Mouse (Mus musculus) subcutaneous adipose tissue, adult 2 months (tissue): ENCODE measurements around the gene Srgap2. TPM values are rescaled to one million over a fixed set of nuclear protein-coding genes. Genes with fewer than 3 reads are reported as not detected.

Experiments
- polyA plus RNA-seq: library from polyadenylated mRNA; depleted of rRNA; stranded (reverse); fragments of >200 nt; gene quantifications from 2 replicates; pipeline ENCODE4 v1.2.3, GENCODE M21; 2012; ENCODE audit warnings: low replicate concordance; rRNA removed

The Srgap2 gene
- 25.5 and 31.3 TPM in 2 replicates for polyA plus RNA-seq

DNA sequence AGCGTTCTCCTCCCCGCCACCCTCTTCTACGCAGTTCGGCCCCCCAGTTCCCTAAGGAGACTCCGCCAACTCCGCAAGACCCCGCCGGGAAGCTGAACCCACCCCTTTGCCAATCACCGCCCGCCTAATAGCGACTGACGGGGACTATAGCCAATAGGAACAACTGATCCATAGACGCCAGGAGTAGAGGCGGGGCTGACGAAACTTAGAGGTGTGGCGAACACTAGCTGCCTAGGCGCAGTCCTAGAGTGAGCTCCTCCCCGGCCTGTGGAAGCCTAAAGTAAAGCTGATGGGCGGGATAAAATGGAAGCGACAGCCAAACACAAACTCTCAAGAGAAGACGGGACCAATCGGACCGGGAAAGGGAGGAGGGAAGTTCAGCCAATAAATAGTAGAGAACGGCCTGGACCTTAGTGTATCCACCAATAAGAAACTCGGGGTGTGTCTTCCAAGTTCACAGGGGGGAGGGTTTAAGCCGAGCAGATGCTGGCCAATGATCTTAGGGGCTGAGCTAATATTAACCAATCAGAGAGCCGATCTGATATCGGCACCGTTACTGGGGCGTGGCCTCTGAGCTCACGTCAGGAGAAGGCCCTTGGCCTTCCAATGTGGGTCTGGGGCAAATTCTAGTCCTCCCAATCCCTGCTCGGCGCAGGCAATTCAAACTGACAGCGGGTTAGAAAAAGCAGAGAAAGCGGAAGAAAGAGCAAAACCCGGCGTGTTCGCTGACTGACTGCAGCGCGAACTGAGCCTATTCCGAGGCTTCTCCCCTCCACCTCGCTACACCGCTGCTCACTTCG, at the start of gene Srgap2, which contains the start of gene Fam72a:
Gene Srgap2, minus strand, starts transcription at position 72 of the 800 bp plus-strand sequence.
Gene Fam72a, plus strand, starts transcription at position 623 of the 800 bp plus-strand sequence.

DNA sequence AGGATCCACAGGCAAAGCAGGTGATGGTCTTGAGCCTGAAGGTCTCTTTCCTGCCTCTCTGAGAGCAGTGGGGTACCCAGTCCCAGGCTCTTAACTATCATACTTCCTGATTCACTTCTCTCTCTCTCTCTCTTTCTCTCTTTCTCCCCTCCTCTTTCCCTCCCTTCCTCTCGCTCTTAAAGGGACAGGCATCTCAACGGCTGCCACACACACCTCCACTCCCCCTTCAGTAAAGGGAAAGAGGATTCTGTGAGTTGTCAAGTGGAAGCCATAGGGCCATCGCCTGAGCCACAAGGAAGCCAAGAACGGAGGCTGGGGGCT, 247.7 kb downstream of the Srgap2 start, which contains the start of gene Ikbke:
Gene Ikbke, minus strand, starts transcription at position 151 of the 321 bp plus-strand sequence.

DNA sequence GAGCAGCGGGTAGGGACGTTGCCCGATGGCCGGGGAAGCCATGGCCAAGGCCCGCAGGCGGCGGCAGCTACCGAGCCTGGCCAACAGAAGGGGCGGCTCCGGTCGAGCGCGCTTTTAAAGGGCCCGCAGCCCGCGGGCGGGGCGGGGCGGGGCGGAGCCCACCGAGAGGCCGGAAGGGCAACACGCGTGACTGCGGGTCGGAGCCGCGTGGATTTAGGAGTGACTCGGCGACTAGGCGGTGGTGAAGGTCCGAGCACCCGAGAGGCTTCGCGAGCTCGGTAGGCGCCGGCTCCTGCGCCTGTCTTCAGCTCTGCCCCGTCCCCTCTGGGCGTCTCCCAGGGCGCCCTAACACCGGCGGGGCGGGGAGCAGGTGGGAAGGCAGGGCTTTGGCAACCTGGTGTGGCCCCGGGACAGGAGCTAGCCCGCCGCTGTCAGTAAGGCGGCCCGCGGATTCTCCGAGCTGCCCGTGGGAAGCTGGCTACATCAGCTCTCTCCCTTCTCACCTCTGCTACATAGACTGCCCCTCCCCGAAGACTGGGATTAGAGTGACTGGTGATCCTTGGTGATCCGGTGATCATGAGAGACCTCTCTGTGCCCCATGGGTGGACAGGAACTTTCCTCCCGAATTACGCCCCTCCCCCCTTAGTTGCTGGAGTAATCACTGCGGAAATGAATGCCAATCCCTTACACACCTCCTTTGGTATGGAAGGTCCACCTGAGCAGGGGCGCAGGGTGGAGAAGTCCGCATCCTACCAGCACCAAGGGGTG, 281.9 kb downstream of the Srgap2 start, which contains the start of gene Rassf5:
Gene Rassf5, minus strand, starts transcription at position 170 of the 768 bp plus-strand sequence.

Other genes with a start within 250 kb of the Srgap2 start
- 18.2 and 33.1 TPM in 2 replicates for gene Ikbke, start 247.7 kb downstream of the Srgap2 start, polyA plus RNA-seq
- 0.39 and 0.46 TPM in 2 replicates for gene Fam72a, start 551 bp upstream of the Srgap2 start, polyA plus RNA-seq
- gene Avpr1b, start 71.9 kb upstream of the Srgap2 start, polyA plus RNA-seq = not detected in 2 replicates
- gene Ctse, start 111.0 kb upstream of the Srgap2 start, polyA plus RNA-seq = 1.8 and 3.6 TPM in 2 replicates
- gene Rab7b, start 161.3 kb upstream of the Srgap2 start, polyA plus RNA-seq = 10.0 and 23.6 TPM in 2 replicates
- gene Slc26a9, start 216.7 kb upstream of the Srgap2 start, polyA plus RNA-seq = 4.1 TPM in 1 of 2 replicates, not detected in the other